Mouse (Mus musculus) limb, embryonic 14.5 days (tissue): ENCODE data around the gene Tmem273. TPM values are rescaled to one million over a fixed set of nuclear protein-coding genes. Genes with fewer than 3 reads are reported as not detected.

ENCODE experiments used
- ATAC-seq: fragments of 200-750 bp; cut with Nextera tagmentation; 2 replicates; pipeline ENCODE4 v1.8.0; 2017; ENCODE audit warnings: low read depth, moderate number of reproducible peaks, moderate TSS enrichment; ENCODE audit not compliant: low FRiP score
- DNase-seq: peaks from one replicate; pipeline ENCODE4 v3.0.0-alpha.2; 2015; ENCODE audit warnings: low spot score
- H3K27ac ChIP-seq: fragments of 300-500 bp; sonication (generic); replicated peaks from 2 replicates; pipeline ENCODE4 v1.5.1; 2014; ENCODE audit warnings: low read depth, mild to moderate bottlenecking, low read length, moderate library complexity, mixed read lengths
- H3K27me3 ChIP-seq: fragments of 300-500 bp; sonication (generic); 2 replicates; pipeline ENCODE4 v1.6.1; 2014; ENCODE audit warnings: low read length, mixed read lengths; ENCODE audit not compliant: control insufficient read depth, insufficient read depth
- H3K36me3 ChIP-seq: fragments of 300-500 bp; sonication (generic); 2 replicates; pipeline ENCODE4 v1.6.1; 2014; ENCODE audit warnings: mild to moderate bottlenecking, low read length, moderate library complexity, mixed read lengths; ENCODE audit not compliant: control insufficient read depth, insufficient read depth
- H3K4me1 ChIP-seq: fragments of 300-500 bp; sonication (generic); 2 replicates; pipeline ENCODE4 v1.6.1; 2014; ENCODE audit warnings: antibody characterized with exemption, low read length, mixed read lengths; ENCODE audit not compliant: control insufficient read depth, insufficient read depth
- H3K4me2 ChIP-seq: fragments of 300-500 bp; sonication (generic); replicated peaks from 2 replicates; pipeline ENCODE4 v1.6.1; 2014; ENCODE audit warnings: low read depth, mild to moderate bottlenecking, low read length, moderate library complexity; ENCODE audit not compliant: severe bottlenecking
- H3K4me3 ChIP-seq: fragments of 300-500 bp; sonication (generic); replicated peaks from 2 replicates; pipeline ENCODE4 v1.5.1; 2014; ENCODE audit warnings: low read length
- H3K9ac ChIP-seq: fragments of 300-500 bp; sonication (generic); 2 replicates; pipeline ENCODE4 v1.6.1; 2014; ENCODE audit warnings: mild to moderate bottlenecking, low read depth, low read length, moderate library complexity; ENCODE audit not compliant: severe bottlenecking
- H3K9me3 ChIP-seq: fragments of 300-500 bp; sonication (generic); 2 replicates; pipeline ENCODE4 v1.6.1; 2016; ENCODE audit warnings: low read length; ENCODE audit not compliant: control insufficient read depth
- POLR2A ChIP-seq: fragments of 200-500 bp; IDR thresholded peaks from 2 replicates; pipeline ENCODE4 v1.8.0; 2012; ENCODE audit warnings: inconsistent platforms, mild to moderate bottlenecking, moderate library complexity, borderline replicate concordance; ENCODE audit not compliant: insufficient read depth, insufficient read length; ENCODE audit errors: extremely low read depth
- WGBS: fragments of 180-500 bp; shearing (Covaris S2); extraction: QIAGEN DNeasy Blood & Tissue Kit; methylation state at CpG from one replicate; pipeline ENCODE4 v1.1.7; 2014; 5-methylcytosine and 5-hydroxymethylcytosine counted together
- polyA plus RNA-seq, 2 experiments: library from polyadenylated mRNA; depleted of rRNA in 1 of 2; stranded (reverse) in 1 of 2; unstranded in 1 of 2; fragments of >200 nt; fragmentation: Nextera tagmentation in 1 of 2; extraction: Ambion mirVana in 1 of 2; gene quantifications; 2 replicates each; pipeline versions ENCODE4 v1.2.1 to v1.2.3; 2012 to 2014

Gene Tmem273
- polyA plus RNA-seq, 2 experiments = 2.5 to 2.6 TPM

DNA sequence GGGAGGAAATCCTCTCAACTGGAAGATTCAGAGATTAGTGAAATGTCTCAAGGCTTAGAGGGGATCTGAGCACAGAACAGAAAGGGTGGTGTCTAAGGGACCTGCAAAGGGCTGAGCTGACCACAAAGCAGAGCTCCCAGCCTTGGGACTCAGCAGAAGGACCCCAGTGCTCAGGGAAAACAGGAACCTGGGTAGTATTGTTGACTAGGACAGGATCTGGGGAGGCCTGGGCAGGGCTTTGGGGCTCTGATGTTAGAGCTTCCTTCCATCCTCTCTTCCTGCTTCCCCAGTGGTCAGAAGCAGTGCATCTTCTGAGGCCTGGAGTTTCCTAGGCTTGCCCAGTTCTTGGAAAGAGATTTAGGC lies 15.9 kb downstream of the Tmem273 start:
- Histone ChIP-seq H3K9me3 (no peaks in the 10 kb centered on the region), H3K4me1 (no peaks in the 10 kb centered on the region), H3K4me3 (no peak overlapping the region), H3K9ac (no peak overlapping the region), H3K27ac (no peak overlapping the region), H3K27me3 (no peaks in the 10 kb centered on the region), H3K36me3 (no peaks in the 10 kb centered on the region), H3K4me2 (no peak overlapping the region)
- no peak for DNase-seq
- no peak for TF ChIP-seq POLR2A
- no peak for ATAC-seq

DNA sequence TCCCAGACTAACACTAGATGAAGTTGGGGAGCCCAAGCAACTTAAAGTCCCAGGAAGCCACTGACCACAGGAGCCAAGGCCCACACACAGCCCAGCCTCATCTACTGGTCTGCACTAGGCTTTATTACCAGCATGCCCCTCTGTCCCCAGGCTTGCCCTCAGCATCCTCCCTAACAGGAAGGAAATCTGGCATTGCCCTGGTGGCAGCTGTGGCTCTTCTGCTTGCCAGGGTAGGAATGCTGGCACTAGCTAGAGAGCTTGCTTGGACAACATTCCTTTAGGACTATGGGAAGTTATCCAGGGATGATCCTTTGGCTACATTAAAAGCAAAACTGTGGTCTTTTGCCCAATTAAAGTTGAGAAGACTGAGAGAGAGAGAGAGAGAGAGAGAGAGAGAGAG lies 24.3 kb downstream of the Tmem273 start:
- no peaks in the 10 kb centered on the region for H3K36me3 ChIP-seq
- H3K9ac ChIP-seq = no peak overlapping the region
- H3K27me3 ChIP-seq = no peaks in the 10 kb centered on the region
- H3K9me3 ChIP-seq = no peaks in the 10 kb centered on the region
- H3K27ac ChIP-seq = no peak overlapping the region
- H3K4me2 ChIP-seq = no peak overlapping the region
- DNase-seq (no peak), ATAC-seq (no peak)
- H3K4me3 ChIP-seq = no peak overlapping the region
- H3K4me1 ChIP-seq = no peaks in the 10 kb centered on the region
- TF ChIP-seq POLR2A = no peak

DNA sequence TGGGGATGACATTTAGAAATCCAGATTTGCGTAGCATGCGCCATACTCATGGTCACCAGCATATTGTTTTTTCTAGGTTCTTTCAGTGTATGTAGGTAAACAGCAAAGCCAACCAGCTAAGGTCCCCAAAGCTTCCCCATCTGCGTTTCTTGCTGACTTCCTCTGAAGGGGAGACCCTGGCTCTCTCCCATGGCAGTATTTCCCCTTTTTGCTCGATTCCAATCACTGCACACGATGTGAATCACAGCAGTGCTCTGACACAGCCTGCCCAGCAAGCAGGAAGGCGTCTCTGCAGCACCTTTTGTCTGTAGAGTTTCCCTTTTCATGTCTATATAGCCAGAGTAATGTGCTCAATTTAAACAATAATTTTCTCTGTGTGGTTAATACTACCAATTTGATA lies 26.7 kb downstream of the Tmem273 start:
- Histone ChIP-seq H3K4me3 (no peak overlapping the region), H3K36me3 (no peaks in the 10 kb centered on the region), H3K9ac (no peak overlapping the region), H3K27me3 (no peaks in the 10 kb centered on the region), H3K4me1 (no peaks in the 10 kb centered on the region), H3K27ac (no peak overlapping the region), H3K4me2 (no peak overlapping the region), H3K9me3 (no peaks in the 10 kb centered on the region)
- DNase-seq (no peak), ATAC-seq (no peak)
- TF ChIP-seq POLR2A = no peak
- 74% methylated on average over 6 of the region's 6 CpGs for WGBS

DNA sequence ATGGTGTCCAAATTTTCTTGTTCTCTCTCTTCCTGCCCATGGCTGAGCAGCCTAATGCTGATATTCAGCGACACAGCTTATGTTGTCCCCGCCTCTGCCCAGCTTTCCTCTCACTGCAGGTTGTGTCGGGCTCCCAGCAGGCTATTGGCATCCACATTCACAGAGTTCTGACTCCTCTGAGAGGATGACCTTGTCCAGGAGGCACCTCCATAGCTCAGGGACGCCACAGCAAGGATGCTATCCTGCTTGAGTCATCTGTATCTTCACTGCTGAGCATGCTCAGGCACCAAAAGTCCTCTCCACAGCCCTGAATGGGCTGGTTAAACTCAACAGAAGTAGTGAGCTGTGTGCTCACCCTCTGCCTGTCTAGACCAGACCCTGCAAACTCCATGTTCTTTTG lies 29.2 kb downstream of the Tmem273 start:
- Histone ChIP-seq H3K27ac (no peak overlapping the region), H3K9me3 (no peaks in the 10 kb centered on the region), H3K4me3 (no peak overlapping the region), H3K27me3 (no peaks in the 10 kb centered on the region), H3K9ac (no peak overlapping the region), H3K4me1 (0 out of 2 replicates have a peak, but pooled peaks cover 7% of the 10 kb centered on the region), H3K36me3 (no peaks in the 10 kb centered on the region), H3K4me2 (no peak overlapping the region)
- no peak for TF ChIP-seq POLR2A
- WGBS = 62% methylated on average over 4 of the region's 4 CpGs
- DNase-seq = no peak
- ATAC-seq = no peak

DNA sequence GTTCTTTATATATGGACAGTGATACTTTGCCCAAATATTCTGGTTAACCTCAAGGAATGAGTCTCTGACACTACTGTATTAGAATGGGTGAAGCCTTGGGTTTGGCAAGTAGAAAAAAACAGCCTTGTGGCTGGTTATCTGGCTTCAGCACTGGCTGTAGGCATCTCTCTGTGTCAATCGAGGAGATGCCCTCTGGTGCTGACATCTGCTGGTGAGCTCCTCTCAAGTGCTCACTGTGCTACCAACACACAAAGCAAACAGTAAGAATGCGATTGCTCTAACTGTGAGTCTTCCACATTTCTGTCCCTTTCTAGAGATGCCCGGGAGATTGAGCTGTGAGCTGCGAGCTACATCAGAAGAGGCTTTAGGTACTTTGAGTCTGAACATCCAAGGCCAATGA lies 30.8 kb downstream of the Tmem273 start:
- Histone ChIP-seq H3K27ac (no peak overlapping the region), H3K9ac (no peak overlapping the region), H3K9me3 (no peaks in the 10 kb centered on the region), H3K36me3 (no peaks in the 10 kb centered on the region), H3K4me2 (no peak overlapping the region), H3K27me3 (no peaks in the 10 kb centered on the region), H3K4me3 (no peak overlapping the region), H3K4me1 (0 out of 2 replicates have a peak, but pooled peaks cover 7% of the 10 kb centered on the region)
- DNase-seq (no peak), ATAC-seq (no peak)
- no peak for TF ChIP-seq POLR2A
- WGBS = 79% methylated on average over 4 of the region's 4 CpGs

DNA sequence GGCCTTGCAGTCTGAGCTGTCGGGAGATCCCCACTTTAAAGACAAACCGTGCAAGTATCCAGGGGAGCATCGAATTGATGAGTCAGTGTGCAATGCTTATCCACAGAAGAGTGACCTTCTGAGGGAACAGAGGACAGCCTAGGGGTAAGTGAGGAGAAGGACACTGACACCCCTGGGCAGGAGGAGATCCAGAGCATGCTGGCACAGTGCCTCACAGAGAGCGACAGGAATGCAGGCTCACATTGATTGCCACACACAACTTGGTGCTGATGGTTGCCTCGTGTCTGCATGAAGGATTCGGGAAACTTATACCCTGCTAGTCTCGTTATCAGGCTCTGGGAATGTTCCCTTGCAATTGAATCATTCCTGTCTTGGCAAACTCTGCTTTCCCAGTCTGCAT lies 31.5 kb downstream of the Tmem273 start:
- H3K9me3 ChIP-seq = no peaks in the 10 kb centered on the region
- WGBS = 47% methylated on average over 7 of the region's 7 CpGs

More for the DNA sequence above, 31.5 kb downstream of the Tmem273 start:
- Histone ChIP-seq H3K4me3 (no peak overlapping the region), H3K9ac (no peak overlapping the region), H3K4me2 (no peak overlapping the region), H3K27ac (no peak overlapping the region), H3K4me1 (0 out of 2 replicates have a peak, but pooled peaks cover 7% of the 10 kb centered on the region), H3K36me3 (no peaks in the 10 kb centered on the region), H3K27me3 (no peaks in the 10 kb centered on the region)
- ATAC-seq (no peak), DNase-seq (no peak)
- TF ChIP-seq POLR2A = no peak
